In the genomic region with DNA sequence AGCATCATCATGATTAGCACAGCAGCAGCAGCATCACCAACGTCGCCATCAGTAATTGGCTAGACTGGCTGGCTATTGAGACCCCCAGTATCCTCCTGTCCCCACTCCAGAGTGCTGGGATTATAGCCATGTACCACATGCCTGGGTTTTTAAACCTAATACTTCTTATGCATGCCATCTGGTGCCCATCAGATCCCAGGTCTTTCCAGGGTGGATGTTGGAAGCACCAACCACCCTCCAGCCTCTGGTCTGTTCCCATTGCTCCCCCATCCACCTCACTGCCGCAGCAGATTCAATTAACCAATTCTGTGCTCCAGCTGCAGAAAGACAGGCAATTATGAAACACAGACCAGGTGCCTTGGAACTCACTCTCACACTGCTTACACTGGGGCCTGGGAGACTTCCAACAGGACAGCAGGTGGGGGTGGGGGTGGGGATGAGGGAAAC, we compare ENCODE assay signal across 11 mouse cellular contexts. TPM values are rescaled to one million over a fixed set of nuclear protein-coding genes. Genes with fewer than 3 reads are reported as not detected.
DNase-seq lines count a peak whose midpoint lies in the region; ATAC-seq lines count a peak whose summit lies in the region.
"Had no signal": no experiment of that assay in that cellular context is flagged by ENCODE, and none has a peak within 500 bp of the region (broad histone marks: within the 10 kb centered on the region; RNA-seq: fewer than 3 reads in every experiment).

No protein-coding gene starts in this region.

- H3K4me2 ChIP-seq in hindbrain, embryonic 12.5 days (replicated peaks): no peak overlapping the region
- no peak overlapping the region for H3K4me2 ChIP-seq in forebrain, embryonic 13.5 days
- H3K4me2 ChIP-seq in limb, embryonic 13.5 days (replicated peaks): no peak overlapping the region
- H3K4me2 ChIP-seq: heart, embryonic 11.5 days; lung, embryonic 14.5 days had no signal

- peak; percentile 48; the same call in 1 of the 2 replicates for ATAC-seq in hindbrain, embryonic 12.5 days (ENCODE audit: low FRiP score)
- ATAC-seq in forebrain, embryonic 13.5 days: peak; percentile 78
- peak; percentile 76 for ATAC-seq in limb, embryonic 13.5 days (ENCODE audit: low FRiP score, low read depth)
- ATAC-seq in activated CD4-positive, CD25-positive, alpha-beta regulatory T cell, adult 4 months: no peak

- no peak overlapping the region for H3K9ac ChIP-seq in hindbrain, embryonic 12.5 days
- no peak overlapping the region for H3K9ac ChIP-seq in forebrain, embryonic 13.5 days
- no peak overlapping the region for H3K9ac ChIP-seq in limb, embryonic 13.5 days
- H3K9ac ChIP-seq: lung, embryonic 14.5 days had no signal

- H3K27me3 ChIP-seq in hindbrain, embryonic 12.5 days: no peaks in the 10 kb centered on the region
- no peaks in the 10 kb centered on the region for H3K27me3 ChIP-seq in hindbrain, embryonic 10.5 days (ENCODE audit: insufficient read depth, poor library complexity, severe bottlenecking)
- H3K27me3 ChIP-seq in forebrain, embryonic 13.5 days: no peaks in the 10 kb centered on the region
- H3K27me3 ChIP-seq in limb, embryonic 13.5 days: no peaks in the 10 kb centered on the region

- H3K4me3 ChIP-seq in hindbrain, embryonic 12.5 days: no peak overlapping the region
- H3K4me3 ChIP-seq in hindbrain, embryonic 10.5 days: no peak overlapping the region
- H3K4me3 ChIP-seq in forebrain, embryonic 13.5 days: no peak overlapping the region
- H3K4me3 ChIP-seq in limb, embryonic 13.5 days: no peak overlapping the region

- no peaks in the 10 kb centered on the region for H3K36me3 ChIP-seq in hindbrain, embryonic 12.5 days
- H3K36me3 ChIP-seq in hindbrain, embryonic 10.5 days: no peaks in the 10 kb centered on the region
- no peaks in the 10 kb centered on the region for H3K36me3 ChIP-seq in forebrain, embryonic 13.5 days (ENCODE audit: poor library complexity, severe bottlenecking)
- no peaks in the 10 kb centered on the region for H3K36me3 ChIP-seq in limb, embryonic 13.5 days

- peaks cover 10% of the 10 kb centered on the region; the same call in 1 of the 2 replicates for H3K4me1 ChIP-seq in hindbrain, embryonic 12.5 days
- H3K4me1 ChIP-seq in hindbrain, embryonic 10.5 days (replicated peaks): peaks cover 12% of the 10 kb centered on the region
- peaks cover 22% of the 10 kb centered on the region; the same call in 1 of the 2 replicates for H3K4me1 ChIP-seq in forebrain, embryonic 13.5 days
- peaks cover 24% of the 10 kb centered on the region for H3K4me1 ChIP-seq in limb, embryonic 13.5 days

- H3K9me3 ChIP-seq in hindbrain, embryonic 12.5 days (replicated peaks): no peaks in the 10 kb centered on the region
- H3K9me3 ChIP-seq in hindbrain, embryonic 10.5 days: no peaks in the 10 kb centered on the region
- no peaks in the 10 kb centered on the region for H3K9me3 ChIP-seq in forebrain, embryonic 13.5 days (replicated peaks)
- H3K9me3 ChIP-seq in limb, embryonic 13.5 days: no peaks in the 10 kb centered on the region

- no peak overlapping the region for H3K27ac ChIP-seq in hindbrain, embryonic 12.5 days
- no peak overlapping the region for H3K27ac ChIP-seq in hindbrain, embryonic 10.5 days
- peak overlapping the region; percentile 63 for H3K27ac ChIP-seq in forebrain, embryonic 13.5 days
- peak overlapping the region; percentile 39; the same call in 1 of the 2 replicates for H3K27ac ChIP-seq in limb, embryonic 13.5 days

- WGBS in hindbrain, embryonic 12.5 days: 57% methylated on average over 3 of the region's 3 CpGs
- 83% methylated on average over 3 of the region's 3 CpGs for WGBS in hindbrain, embryonic 10.5 days
- WGBS in forebrain, embryonic 13.5 days: 51% methylated on average over 3 of the region's 3 CpGs
- WGBS in limb, embryonic 13.5 days: 13% methylated on average over 3 of the region's 3 CpGs

- no peak for DNase-seq in hindbrain, embryonic 10.5 days (ENCODE audit: low spot score)
- peak; percentile 56 for DNase-seq in brain, adult 2 months (ENCODE audit: low read depth, low spot score)
- no peak for DNase-seq in gastrocnemius, adult 8-10 months (ENCODE audit: low spot score in 2 of 2)
- no peak for DNase-seq in left cerebral cortex, adult 11 months (ENCODE audit: low spot score)
- DNase-seq: lung, embryonic 14.5 days; thymus, adult 18-20 months had no signal

RNA-seq across cellular contexts. Expression of a gene that starts 45.4 kb away (rescaled TPM):
- 6.1 and 6.4 TPM in 2 replicates for polyA plus RNA-seq in hindbrain, embryonic 12.5 days (2016; fragmentation: Nextera tagmentation; extraction: Ambion mirVana)
- 2.2 and 3.0 TPM in 2 replicates for polyA plus RNA-seq in hindbrain, embryonic 10.5 days (2016; fragmentation: Nextera tagmentation; extraction: Ambion mirVana)
- polyA plus RNA-seq in forebrain, embryonic 13.5 days (2015; fragmentation: Nextera tagmentation; extraction: Ambion mirVana): 3.2 and 4.7 TPM in 2 replicates
- 1.8 and 2.2 TPM in 2 replicates for polyA plus RNA-seq in limb, embryonic 13.5 days (2015; fragmentation: Nextera tagmentation; extraction: Ambion mirVana)
- under 1 TPM in 2 of 4 experiments, not detected in 2; 0.12 to 0.72 TPM for total RNA-seq in gastrocnemius, adult 8-10 months (2022)
- under 1 TPM in 1 of 2 experiments, not detected in 1; 0.24 TPM for polyA plus RNA-seq in activated CD4-positive, CD25-positive, alpha-beta regulatory T cell, adult 4 months (2017; shearing (Covaris generic))

Comparison
In these comparisons a context has a peak if more than half of its experiments do, and no peak if none do; other contexts are left out.
1. H3K27ac ChIP-seq: peak in forebrain, embryonic 13.5 days (single experiment) and limb, embryonic 13.5 days (single experiment); none in hindbrain, embryonic 12.5 days (single experiment) and hindbrain, embryonic 10.5 days (single experiment).